Mouse (Mus musculus) left cerebral cortex, postnatal 10 days (tissue): ENCODE data around the gene Gm10837. TPM values are rescaled to one million over a fixed set of nuclear protein-coding genes. Genes with fewer than 3 reads are reported as not detected.
A peak's percentile ranks its signal among the peaks of the same experiment; 100 is the strongest.
"Not testable (repeated sequence)": the region's sequence is repeated elsewhere in the genome, so short reads cannot be mapped to it uniquely, and the experiment has no call there.

ENCODE experiments used
- DNase-seq, 2 experiments: peaks; one replicate each; pipeline ENCODE4 v3.0.0; 2021 to 2022; ENCODE audit warnings: low spot score in 2 of 2, mixed read lengths in 1 of 2; ENCODE audit errors: extremely low spot score in 1 of 2
- intact Hi-C: fragments of 180-260 bp; cut with DNase I; formaldehyde crosslinking; loops from one replicate; pipeline ENCODE4 v1.15.1; 2025
- total RNA-seq, 2 experiments: library from RNA; stranded (reverse); gene quantifications; 2 replicates each; pipeline ENCODE4 v1.2.3; 2021

Gm10837 gene
- not detected for total RNA-seq

DNA sequence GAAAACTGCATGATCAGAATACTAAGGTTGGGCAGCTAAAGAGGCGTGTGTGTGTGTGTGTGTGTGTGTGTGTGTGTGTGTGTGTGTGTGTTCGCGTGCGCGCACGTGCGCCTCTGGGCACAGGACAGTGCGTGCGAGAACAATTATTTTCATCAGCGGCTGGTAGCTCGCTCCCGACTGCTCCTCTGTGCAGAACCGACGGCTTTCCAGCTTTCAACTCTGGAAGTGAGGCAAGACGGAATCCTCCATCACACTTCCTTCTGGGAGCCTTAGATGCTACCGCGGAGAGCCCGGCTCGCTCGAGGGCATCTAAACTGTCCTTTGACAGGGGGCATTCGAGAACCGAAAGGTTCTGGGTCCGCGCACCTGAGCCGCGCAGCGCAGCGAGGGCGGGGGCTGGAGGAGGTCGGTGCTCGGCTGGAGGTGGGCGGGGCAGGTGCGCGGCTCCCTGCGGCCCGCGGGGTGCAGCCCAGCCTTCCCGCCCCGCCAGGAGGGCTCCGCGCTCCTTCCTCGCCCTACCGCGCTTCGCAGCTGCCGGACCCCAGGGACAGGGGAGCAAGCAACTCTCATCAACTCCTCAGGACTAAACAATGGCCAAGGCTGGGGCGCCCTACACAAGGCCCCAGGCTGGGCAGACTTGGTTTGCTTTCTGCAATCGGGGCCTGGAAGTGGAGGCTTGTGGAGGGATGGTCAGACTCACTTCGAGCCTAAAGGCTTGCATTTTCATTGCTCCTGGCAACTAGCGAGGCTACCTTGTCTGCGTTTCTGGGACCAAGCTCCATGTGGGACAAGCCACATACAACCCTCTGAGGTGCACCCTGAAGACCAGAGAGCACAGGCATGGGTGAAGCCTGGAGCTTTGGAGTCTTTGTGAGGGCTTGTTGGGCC is at the start of gene Gm10837:
Gene Gm10837 (plus strand): TSS at position 146 of the 888 bp plus-strand sequence.
- DNase-seq = peak in 1 of 2 experiments; percentile 62
- intact Hi-C loops = no loop called here

DNA sequence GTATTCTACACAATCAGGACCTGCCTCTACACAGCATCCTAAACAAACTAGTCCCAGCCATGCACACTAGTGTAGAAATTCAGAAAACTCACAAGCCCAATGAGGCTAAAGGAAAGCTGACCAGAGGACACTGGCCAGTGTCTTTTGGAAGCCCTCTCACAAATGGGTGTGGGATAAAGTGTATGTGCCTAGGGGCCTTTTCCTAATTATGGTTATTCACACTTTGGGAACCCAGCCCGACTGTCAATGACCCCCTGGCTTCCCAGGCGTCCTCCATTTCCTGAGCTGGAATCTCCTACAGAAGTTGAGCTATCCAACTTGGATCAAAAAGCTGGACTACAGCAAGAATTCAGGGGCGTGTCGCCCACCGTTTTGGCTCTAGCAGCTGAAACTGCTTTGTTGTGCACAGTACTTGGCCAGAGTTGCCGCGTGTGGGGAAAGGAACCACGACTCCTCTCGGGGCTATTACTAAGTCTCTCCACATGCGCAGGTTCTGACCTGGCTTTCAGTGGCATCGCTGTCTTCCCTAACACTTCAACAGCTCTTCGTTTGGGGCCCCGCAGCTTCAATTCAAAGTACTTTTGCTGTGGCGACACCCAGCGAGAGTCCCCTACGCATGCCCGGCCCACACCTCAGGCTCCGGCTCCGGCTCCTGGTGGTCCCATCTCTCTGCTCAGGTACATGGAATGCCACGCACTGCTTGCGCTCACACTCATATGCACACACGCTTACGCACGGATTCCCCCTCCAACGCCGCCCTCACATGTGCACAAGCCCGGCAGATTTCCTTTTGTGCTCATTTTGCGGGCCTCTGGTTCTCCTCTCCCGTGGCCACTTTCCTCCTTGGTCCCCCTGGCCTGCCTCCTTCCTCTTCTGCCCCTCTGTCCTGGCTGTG is 40.5 kb upstream of the Gm10837 start:
- DNase-seq = peak in 1 of 2 experiments; percentile 60
- intact Hi-C loops = loop anchor here (5.0 kb wide), 1 partner anchor 43 kb away; no protein-coding TSS in a partner anchor

DNA sequence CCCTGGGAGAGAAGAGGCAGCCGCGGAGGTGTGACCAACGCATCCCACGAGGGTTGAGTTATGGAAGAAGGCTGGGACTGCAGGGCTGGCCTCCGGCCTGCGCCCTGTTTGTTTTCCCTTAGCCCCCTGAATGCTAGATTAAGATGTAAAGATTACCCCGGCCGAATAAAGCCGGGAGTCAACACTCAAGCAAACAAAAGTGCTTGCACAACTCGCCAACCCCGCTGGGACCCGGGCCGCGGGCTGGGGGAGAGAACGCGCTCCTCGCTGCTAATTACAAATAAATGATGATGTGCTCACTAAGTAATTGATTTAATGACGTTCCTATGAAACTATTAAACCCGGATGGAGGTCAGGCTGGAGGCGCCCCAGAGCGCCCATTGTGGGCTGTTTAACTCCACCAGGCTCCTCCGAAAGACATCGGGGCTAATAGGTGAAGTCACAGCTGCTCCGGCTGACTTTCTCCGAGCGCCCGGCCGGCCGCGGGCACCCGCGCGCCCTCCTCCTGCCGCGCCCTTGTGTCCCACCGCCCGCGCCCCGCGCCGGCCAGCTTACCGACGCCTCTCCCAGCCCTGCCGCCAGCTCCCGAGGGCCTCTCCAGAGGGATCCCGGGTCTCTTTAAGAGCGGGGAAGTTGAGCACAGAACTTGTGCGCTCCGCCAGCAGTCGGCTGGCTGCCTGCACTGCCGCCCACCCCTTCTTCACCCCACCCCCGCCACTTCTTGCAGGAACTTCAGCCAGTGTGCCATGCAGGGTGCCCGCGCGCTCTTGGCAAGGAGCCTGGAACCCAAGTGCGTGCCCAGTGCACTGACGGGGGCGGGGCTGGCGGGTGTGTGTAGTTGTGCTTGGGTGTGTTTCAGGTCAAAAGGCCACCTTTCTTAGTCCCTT is 39.6 kb upstream of the Gm10837 start, which contains the start of gene Gm5089:
Gene Gm5089 (minus strand): TSS at position 620 of the 887 bp plus-strand sequence.
- intact Hi-C loops = loop anchor here (5.0 kb wide), 1 partner anchor 43 kb away; no protein-coding TSS in a partner anchor
- DNase-seq = peak; percentile 52 to 72

DNA sequence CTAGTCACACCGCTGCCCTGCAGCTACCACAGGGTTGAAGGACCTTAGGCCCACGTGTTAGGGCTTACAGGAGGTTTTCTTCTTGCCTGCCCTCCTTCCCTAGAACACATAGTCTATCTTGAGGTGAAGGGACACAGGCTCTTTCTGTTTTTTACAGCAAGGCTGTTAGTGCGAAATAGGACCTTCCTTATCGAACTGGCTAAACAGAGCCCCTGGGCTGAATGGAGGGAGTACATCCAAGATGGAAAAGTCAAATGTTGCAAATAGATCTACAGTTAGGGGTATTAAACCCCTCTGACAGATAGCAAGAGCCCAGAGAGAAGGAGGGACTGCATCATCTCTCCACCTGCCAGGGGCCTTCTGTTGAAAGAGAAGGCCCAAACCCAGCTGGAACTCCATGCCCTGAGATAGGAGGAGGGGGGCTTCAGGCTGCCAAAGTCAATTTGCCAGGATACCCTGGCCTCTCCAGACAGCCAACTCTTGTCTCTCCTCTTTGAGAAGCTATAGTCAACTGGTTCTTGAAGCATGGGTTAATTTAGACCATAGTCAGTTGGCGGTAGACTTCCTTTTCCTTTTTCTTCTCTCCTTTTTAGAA is 38.7 kb upstream of the Gm10837 start:
- intact Hi-C loops = loop anchor here (5.0 kb wide), 1 partner anchor 44 kb away; no protein-coding TSS in a partner anchor
- DNase-seq = no peak

DNA sequence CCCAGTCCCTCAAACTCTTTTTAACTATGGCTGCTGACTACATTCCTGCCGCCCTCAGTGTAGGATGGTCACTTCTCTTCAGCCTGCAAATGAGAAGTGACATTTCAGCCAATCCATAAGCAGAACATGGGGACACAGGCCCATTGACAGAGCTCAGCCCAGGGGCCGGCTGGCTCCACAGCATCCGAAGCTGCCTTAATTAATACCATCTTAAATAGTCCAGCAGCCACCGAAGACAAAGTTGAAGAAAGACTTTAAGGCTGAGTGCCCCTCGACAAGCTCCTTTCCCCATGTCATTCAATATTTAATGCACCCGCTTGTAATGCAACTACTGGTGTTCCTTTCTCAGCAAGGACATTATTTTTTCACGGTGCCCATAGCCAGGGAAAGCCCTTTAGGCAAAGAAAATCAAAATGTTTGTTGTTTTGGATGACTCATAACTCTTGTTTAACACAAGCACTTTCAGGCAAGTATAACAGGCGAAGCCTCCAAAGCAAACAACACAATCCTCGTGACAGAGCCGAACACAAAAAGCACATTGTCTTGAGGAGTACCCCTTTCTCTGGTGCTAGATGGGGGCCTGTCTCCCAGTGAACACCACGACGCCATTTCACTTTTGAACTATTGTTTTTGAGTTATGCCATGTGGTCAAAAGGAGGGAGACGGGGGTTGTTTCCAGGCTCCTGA is 37.5 kb upstream of the Gm10837 start:
- intact Hi-C loops = loop anchor here (5.0 kb wide), 1 partner anchor 46 kb away; no protein-coding TSS in a partner anchor
- no peak for DNase-seq

DNA sequence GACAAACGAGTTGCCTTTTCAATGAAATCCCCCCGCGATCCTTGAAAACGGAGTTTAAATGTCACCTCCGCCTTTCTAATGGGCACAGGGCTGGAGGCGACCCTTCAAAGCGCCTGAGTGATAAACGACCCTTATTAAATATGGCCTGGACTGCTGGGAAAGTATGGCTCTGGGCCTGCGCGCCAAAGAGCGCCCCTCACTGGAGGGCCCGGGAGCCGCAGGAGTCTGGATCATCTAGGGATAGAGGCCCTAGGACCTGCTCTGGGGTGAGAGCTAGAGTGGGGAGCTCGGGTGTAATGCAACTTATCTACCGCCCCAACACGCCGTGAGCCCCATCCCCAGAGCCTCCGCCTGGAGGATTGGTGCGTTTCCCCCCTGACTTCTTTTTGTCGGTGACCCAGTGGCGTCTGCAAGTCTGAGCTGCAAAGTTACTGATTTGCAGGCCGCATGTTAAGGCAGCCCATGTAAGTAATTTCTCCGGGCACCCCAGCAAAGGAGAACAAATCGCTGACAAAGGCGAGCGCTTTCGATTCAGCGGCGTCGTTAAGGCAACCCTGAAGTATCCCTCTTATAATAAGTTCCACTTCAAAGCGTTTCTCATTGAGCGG is 36.9 kb upstream of the Gm10837 start:
- intact Hi-C loops = loop anchor here (5.0 kb wide), 1 partner anchor 46 kb away; no protein-coding TSS in a partner anchor
- DNase-seq = peak in 1 of 2 experiments; percentile 56

DNA sequence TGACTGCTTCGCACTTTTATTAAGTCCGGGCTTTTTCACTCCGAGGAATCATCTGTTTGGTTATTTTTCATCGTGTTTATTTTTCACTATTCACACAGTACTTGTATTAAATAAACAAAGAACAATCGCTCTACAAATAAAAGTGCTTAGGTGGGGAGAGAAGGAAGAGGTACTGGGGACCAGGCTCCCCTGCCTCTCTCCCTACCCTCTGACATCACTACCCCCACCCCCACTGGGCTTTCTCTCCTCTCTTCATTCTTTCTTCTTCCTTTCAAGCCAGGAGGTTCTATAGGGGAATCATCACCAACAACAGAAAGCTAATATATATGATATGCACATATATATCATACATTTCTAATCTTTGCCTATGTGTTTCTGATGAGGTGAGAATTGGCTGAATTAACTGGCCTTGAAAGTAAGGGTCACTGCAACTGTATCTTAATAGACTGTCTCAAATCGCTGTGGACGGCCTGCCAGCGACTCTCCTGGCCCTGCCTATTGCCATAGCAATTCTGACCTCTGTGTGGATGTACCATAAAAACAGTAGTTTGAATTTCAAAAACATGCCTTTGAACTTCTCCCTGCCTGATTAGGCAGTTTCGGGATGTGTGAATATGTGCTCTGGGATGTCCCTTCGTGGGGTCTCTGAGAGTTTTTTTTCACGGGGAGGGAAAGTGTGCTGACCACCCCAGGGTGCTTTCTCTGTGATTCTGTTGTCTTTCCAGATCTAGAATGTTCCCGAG is 36.2 kb upstream of the Gm10837 start:
- no peak for DNase-seq
- intact Hi-C loops = loop anchor here (5.0 kb wide), 1 partner anchor 47 kb away; no protein-coding TSS in a partner anchor

DNA sequence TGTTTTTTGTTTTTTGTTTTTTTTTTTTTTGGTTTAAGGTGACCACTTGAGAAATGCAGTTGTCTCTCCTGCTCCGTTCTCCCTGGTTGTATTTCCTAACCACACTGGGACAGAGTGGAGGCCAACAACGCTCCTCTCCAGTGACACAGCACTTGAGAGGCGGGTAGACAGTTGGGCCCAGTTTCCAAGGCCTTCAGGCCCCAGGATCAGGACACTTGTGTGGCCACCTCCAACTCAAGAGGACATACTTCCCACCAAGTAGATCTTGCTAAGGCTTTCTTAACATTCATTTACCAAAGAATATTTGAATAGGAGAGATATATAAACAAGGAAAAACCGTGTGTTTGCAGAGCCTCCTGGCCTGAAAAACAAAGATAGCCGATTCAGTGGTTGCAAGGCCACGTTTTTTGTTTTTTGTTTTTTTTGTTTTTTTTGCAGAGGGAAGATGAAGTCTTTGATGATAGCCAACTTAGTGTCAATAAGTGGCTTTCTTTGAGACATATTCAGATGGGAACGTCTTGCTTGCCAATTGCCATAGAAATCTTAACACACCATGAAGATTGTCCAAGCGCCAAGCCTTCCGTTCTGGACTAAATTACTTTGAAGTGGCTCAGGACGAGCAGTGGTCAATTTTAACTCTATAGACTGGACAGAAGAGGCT is 35.4 kb upstream of the Gm10837 start:
- no peak for DNase-seq
- intact Hi-C loops = loop anchor here (5.0 kb wide), 1 partner anchor 48 kb away; no protein-coding TSS in a partner anchor

DNA sequence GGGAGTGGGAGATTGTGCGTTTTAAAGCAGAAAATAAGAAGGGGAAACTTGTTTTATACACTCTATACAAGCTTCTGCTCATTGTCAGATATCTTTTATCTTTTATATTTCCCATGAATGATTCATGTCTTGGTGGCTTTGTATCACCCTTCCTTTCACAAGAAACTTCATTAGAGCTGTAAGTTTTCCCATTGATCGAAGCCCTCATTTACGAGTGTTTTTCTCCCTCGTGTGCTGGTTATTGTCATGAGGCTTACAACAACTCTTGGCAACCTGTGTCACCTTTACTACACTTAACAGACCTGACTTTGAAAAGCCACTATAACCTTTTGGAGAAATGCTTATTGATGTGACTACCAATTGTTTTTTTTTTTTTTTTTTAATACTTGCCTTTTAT is 34.8 kb upstream of the Gm10837 start:
- intact Hi-C loops = no loop called here
- DNase-seq = no peak

DNA sequence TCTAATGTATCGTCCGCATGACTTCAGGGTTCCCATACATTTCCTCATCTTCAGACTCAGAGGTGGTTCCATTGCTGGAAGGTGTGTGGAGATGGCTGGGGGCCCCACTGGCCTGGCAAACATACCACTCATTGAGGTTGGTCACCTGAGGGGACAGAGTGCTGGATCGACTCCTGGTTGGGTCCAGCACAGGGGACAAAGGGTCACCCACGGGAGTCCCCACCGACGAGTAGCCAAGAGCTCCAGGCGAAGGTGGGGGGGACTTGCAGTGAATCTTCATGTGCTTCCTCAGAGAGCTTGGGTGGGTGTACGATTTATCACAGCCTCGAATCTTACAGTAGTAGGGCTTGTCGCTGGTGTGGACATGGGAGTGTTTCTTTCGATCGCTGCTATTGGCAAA is 31.1 kb upstream of the Gm10837 start:
- DNase-seq, intact Hi-C loops: not testable (repeated sequence)

DNA sequence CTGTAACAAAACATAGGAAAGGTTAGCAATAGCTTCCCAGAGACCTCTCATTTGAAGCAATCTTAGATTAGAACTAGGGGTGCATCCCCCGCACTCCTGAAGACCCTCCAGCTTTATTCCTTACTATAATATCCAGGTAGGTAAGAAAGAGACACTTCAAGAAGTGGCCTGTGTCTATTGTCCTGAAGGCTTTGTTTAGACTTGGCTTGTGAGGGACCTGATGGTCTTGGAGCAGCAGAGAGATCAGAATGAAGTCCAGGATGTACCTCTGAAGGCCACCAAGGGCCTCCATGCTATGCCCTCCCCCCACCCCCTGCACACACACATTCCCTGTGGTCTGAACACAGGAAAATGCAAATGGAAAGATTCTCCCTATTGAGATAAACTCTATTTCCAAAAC is 30.6 kb upstream of the Gm10837 start:
- intact Hi-C loops = loop anchor here (5.0 kb wide), 1 partner anchor 232 kb away; no protein-coding TSS in a partner anchor
- no peak for DNase-seq

DNA sequence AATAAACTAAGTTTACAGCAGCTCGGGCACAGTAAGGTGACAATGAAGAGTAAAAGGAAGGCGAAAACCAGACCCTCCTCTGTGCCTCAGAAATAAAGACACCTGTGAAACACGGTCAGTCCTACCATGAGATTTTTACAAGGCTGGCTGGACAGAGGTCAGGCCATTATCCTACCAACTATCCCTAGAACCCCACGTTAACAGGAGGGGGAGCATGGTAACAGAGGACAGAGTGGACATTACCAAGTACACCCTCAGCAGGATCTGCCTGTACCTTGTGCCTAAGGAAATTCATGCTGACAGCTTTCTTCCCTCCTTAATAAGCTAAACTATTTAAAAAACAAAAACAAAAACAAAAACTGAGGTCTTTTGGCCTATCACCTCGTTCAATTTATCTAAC is 30.2 kb upstream of the Gm10837 start:
- intact Hi-C loops = loop anchor here (5.0 kb wide), 1 partner anchor 233 kb away; no protein-coding TSS in a partner anchor
- no peak for DNase-seq

DNA sequence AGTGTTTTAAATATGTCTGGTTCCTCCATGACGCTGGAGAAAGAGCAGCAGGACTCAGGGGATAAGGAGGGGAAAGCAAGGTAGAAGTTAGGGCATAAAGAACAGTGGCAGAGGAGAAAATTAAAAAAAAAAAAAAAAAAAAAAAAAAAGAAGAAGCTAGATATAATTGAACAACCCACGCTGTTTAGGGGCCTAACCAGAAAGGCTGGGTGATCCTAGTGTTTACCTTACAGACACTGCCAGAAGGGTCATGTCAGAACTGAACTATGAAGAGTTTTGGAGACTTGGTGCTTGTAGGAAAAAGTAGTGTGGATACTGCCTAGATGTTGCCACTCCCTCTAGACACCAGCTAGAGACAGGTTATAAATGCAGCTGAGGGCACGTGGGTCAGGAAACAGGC is 28.9 kb upstream of the Gm10837 start:
- no peak for DNase-seq
- intact Hi-C loops = loop anchor here (5.0 kb wide), 1 partner anchor 234 kb away; no protein-coding TSS in a partner anchor

DNA sequence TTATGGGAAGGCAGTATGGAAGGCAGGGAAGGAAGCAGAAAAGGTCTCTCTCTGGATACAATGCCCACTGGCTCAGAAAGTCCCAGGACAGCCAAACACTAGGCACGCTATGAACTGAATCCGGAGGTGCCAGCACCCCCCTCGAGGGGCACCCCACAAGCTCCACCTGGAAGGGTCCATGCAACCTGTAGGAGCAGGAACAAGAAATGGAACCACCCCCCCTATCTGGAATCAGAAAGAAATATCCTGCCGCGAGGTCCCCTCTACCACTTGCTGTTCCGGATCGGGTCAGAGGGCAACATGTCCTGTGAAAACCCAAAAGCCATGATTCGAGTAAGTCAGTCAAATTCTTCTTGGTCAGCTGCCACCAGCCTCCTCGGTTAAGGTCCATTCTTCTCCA is 28.4 kb upstream of the Gm10837 start:
- DNase-seq = peak in 1 of 2 experiments; percentile 36
- intact Hi-C loops = loop anchor here (5.0 kb wide), 1 partner anchor 235 kb away; no protein-coding TSS in a partner anchor

DNA sequence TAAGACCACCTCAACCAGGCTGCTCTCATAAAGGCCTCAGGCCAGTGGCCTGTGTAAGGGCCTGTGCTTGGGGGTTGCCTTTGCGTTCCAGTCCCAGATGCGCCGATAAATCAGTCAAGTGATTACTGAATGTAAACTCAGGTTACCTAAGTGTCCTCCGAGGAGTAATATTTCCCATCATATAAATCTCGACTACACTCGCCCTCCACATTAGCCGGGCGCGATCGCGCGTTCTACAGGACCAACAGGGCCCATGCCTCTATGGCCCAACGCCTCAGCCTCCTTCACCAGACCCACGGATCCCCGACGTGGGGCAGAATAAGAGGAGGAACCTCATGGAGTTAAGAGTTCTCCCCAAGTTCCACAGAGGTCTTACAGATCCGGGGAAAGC is 27.7 kb upstream of the Gm10837 start:
- DNase-seq = no peak
- intact Hi-C loops = loop anchor here (5.0 kb wide), 1 partner anchor 235 kb away; no protein-coding TSS in a partner anchor
